Comparison of ENCODE assay signal across 15 mouse cellular contexts in genomic region chr8:13361865-13362264, GRCm38 (mm10). TPM values are rescaled to one million over a fixed set of nuclear protein-coding genes. Genes with fewer than 3 reads are reported as not detected.
DNase-seq lines count a peak whose midpoint lies in the region; ATAC-seq and TF ChIP-seq lines count a peak whose summit lies in the region.
"Had no signal": no experiment of that assay in that cellular context is flagged by ENCODE, and none has a peak within 500 bp of the region (broad histone marks: within the 10 kb centered on the region; RNA-seq: fewer than 3 reads in every experiment).

No protein-coding gene starts in this region.

- peaks cover 100% of the 10 kb centered on the region for H3K36me3 ChIP-seq in hindbrain, embryonic 10.5 days
- H3K36me3 ChIP-seq in hindbrain, embryonic 16.5 days (ENCODE audit: control insufficient read depth, insufficient read depth, low read length): peaks cover 46% of the 10 kb centered on the region
- H3K36me3 ChIP-seq in stomach, postnatal 0 days (ENCODE audit: control insufficient read depth, insufficient read depth, low read length): peaks cover 45% of the 10 kb centered on the region

- no peak for ATAC-seq in hindbrain, embryonic 16.5 days
- peak; percentile 42; the same call in 1 of the 2 replicates for ATAC-seq in common myeloid progenitor, adult 5-6 weeks (replicated peaks; ENCODE audit: low read depth, poor library complexity, severe bottlenecking)
- ATAC-seq in stomach, postnatal 0 days (ENCODE audit: low FRiP score, low TSS enrichment): 0 out of 2 replicates have a peak, but pooled peaks have one; percentile 21
- ATAC-seq: midbrain, embryonic 15.5 days had no signal

- 98% methylated on average over 6 of the region's 6 CpGs for WGBS in hindbrain, embryonic 10.5 days
- 96% methylated on average over 6 of the region's 6 CpGs for WGBS in hindbrain, embryonic 16.5 days
- WGBS in stomach, postnatal 0 days: 94% methylated on average over 6 of the region's 6 CpGs

- H3K4me2 ChIP-seq in hindbrain, embryonic 16.5 days (ENCODE audit: low read length): no peak overlapping the region
- no peak overlapping the region for H3K4me2 ChIP-seq in stomach, postnatal 0 days (replicated peaks; ENCODE audit: low read depth)
- H3K4me2 ChIP-seq: midbrain, embryonic 15.5 days; stomach, embryonic 15.5 days had no signal

- H3K9me3 ChIP-seq in hindbrain, embryonic 10.5 days: peaks cover 9% of the 10 kb centered on the region
- no peaks in the 10 kb centered on the region for H3K9me3 ChIP-seq in hindbrain, embryonic 16.5 days (ENCODE audit: control insufficient read depth, low read length)
- no peaks in the 10 kb centered on the region for H3K9me3 ChIP-seq in stomach, postnatal 0 days (ENCODE audit: control insufficient read depth, low read length)
- H3K9me3 ChIP-seq: midbrain, embryonic 15.5 days; stomach, embryonic 15.5 days had no signal

- no peak overlapping the region for H3K4me3 ChIP-seq in hindbrain, embryonic 10.5 days
- no peak overlapping the region for H3K4me3 ChIP-seq in hindbrain, embryonic 16.5 days (ENCODE audit: low read length)
- no peak overlapping the region for H3K4me3 ChIP-seq in stomach, postnatal 0 days (ENCODE audit: low read depth, low read length)
- H3K4me3 ChIP-seq: midbrain, embryonic 15.5 days; stomach, embryonic 15.5 days had no signal

- no peak overlapping the region for H3K9ac ChIP-seq in hindbrain, embryonic 16.5 days (ENCODE audit: low read depth, low read length)
- no peak overlapping the region for H3K9ac ChIP-seq in stomach, postnatal 0 days (ENCODE audit: low read length)
- H3K9ac ChIP-seq: midbrain, embryonic 15.5 days; stomach, embryonic 15.5 days had no signal

- no peak for TF ChIP-seq EP300 in stomach, postnatal 0 days (optimal IDR thresholded peaks at IDR 0.05)

- DNase-seq in hindbrain, embryonic 10.5 days (ENCODE audit: low spot score): peak; percentile 19
- DNase-seq in spleen, postnatal 4 days (ENCODE audit: low spot score in 2 of 2): peak; percentile 39 to 74
- DNase-seq in spleen, adult 18-20 months: no peak
- no peak for DNase-seq in stomach, postnatal 0 days (ENCODE audit: low spot score)
- DNase-seq in layer of hippocampus, postnatal 36 days: no peak
- DNase-seq in frontal cortex, postnatal 14 days (ENCODE audit: low spot score in 2 of 2): no peak
- DNase-seq: gastrocnemius, postnatal 36 days; kidney, postnatal 4 days had no signal

- peak; percentile 48; the same call in 1 of the 2 replicates for TF ChIP-seq CTCF in stomach, postnatal 0 days (IDR thresholded peaks at IDR 0.05; ENCODE audit: low read depth)

- no peaks in the 10 kb centered on the region for H3K27me3 ChIP-seq in hindbrain, embryonic 10.5 days (ENCODE audit: insufficient read depth, poor library complexity, severe bottlenecking)
- no peaks in the 10 kb centered on the region for H3K27me3 ChIP-seq in hindbrain, embryonic 16.5 days (replicated peaks; ENCODE audit: control insufficient read depth, insufficient read depth, low read length)
- H3K27me3 ChIP-seq in stomach, postnatal 0 days (ENCODE audit: control insufficient read depth, insufficient read depth, low read length): no peaks in the 10 kb centered on the region
- H3K27me3 ChIP-seq: midbrain, embryonic 15.5 days; stomach, embryonic 15.5 days had no signal

- no peaks in the 10 kb centered on the region for H3K4me1 ChIP-seq in hindbrain, embryonic 10.5 days (replicated peaks)
- H3K4me1 ChIP-seq in hindbrain, embryonic 16.5 days (ENCODE audit: control insufficient read depth, insufficient read depth, low read depth, low read length): no peaks in the 10 kb centered on the region
- no peaks in the 10 kb centered on the region for H3K4me1 ChIP-seq in stomach, postnatal 0 days (replicated peaks; ENCODE audit: control insufficient read depth, insufficient read depth)
- H3K4me1 ChIP-seq: midbrain, embryonic 15.5 days; stomach, embryonic 15.5 days had no signal

- H3K27ac ChIP-seq in hindbrain, embryonic 10.5 days: no peak overlapping the region
- no peak overlapping the region for H3K27ac ChIP-seq in hindbrain, embryonic 16.5 days (ENCODE audit: low read depth, low read length)
- H3K27ac ChIP-seq in stomach, postnatal 0 days (replicated peaks): no peak overlapping the region
- H3K27ac ChIP-seq: midbrain, embryonic 15.5 days; stomach, embryonic 15.5 days had no signal

RNA-seq across cellular contexts. Expression of gene Tfdp1, which starts 23.3 kb away (rescaled TPM):
- 162 and 186 TPM in 2 replicates for polyA plus RNA-seq in hindbrain, embryonic 10.5 days (2016; fragmentation: Nextera tagmentation; extraction: Ambion mirVana)
- polyA plus RNA-seq in hindbrain, embryonic 16.5 days (2015; fragmentation: Nextera tagmentation; extraction: Ambion mirVana): 85.8 and 91.6 TPM in 2 replicates
- 153 and 186 TPM in 2 replicates for total RNA-seq in common myeloid progenitor, adult 5-6 weeks (2017)
- polyA plus RNA-seq in stomach, postnatal 0 days (2015; fragmentation: Nextera tagmentation; extraction: Ambion mirVana): 65.8 and 69.3 TPM in 2 replicates
- 10 to 100 TPM; 65.6 to 82.5 TPM for total RNA-seq in layer of hippocampus, postnatal 36 days (2021)

RNA-seq across cellular contexts. Expression of gene Atp4b, which starts 34.8 kb away (rescaled TPM):
- 0.18 TPM in 1 of 2 replicates, not detected in the other for polyA plus RNA-seq in hindbrain, embryonic 10.5 days (2016; fragmentation: Nextera tagmentation; extraction: Ambion mirVana)
- polyA plus RNA-seq in hindbrain, embryonic 16.5 days (2015; fragmentation: Nextera tagmentation; extraction: Ambion mirVana): not detected in 2 replicates
- not detected in 2 replicates for total RNA-seq in common myeloid progenitor, adult 5-6 weeks (2017)
- 776 and 950 TPM in 2 replicates for polyA plus RNA-seq in stomach, postnatal 0 days (2015; fragmentation: Nextera tagmentation; extraction: Ambion mirVana)
- total RNA-seq in layer of hippocampus, postnatal 36 days (2021): not detected
- total RNA-seq: adrenal gland, postnatal 4 days; gastrocnemius, postnatal 36 days; hematopoietic stem cell, adult 5-6 weeks; liver, adult 2 months had no signal
- polyA plus RNA-seq: liver, adult 2 months; midbrain, embryonic 15.5 days had no signal

RNA-seq across cellular contexts. Expression of gene Grk1, which starts 43.0 kb away (rescaled TPM):
- 0.02 TPM in 1 of 2 replicates, not detected in the other for polyA plus RNA-seq in hindbrain, embryonic 10.5 days (2016; fragmentation: Nextera tagmentation; extraction: Ambion mirVana)
- polyA plus RNA-seq in hindbrain, embryonic 16.5 days (2015; fragmentation: Nextera tagmentation; extraction: Ambion mirVana): not detected in 2 replicates
- total RNA-seq in common myeloid progenitor, adult 5-6 weeks (2017): not detected in 2 replicates
- 0.02 TPM in 1 of 2 replicates, not detected in the other for polyA plus RNA-seq in stomach, postnatal 0 days (2015; fragmentation: Nextera tagmentation; extraction: Ambion mirVana)
- not detected for total RNA-seq in layer of hippocampus, postnatal 36 days (2021)
- total RNA-seq: hematopoietic stem cell, adult 5-6 weeks; liver, adult 2 months had no signal
- polyA plus RNA-seq: liver, adult 2 months; stomach, embryonic 15.5 days had no signal

Comparison
In these comparisons a context has a peak if more than half of its experiments do, and no peak if none do; other contexts are left out.
1. DNase-seq: peak in hindbrain, embryonic 10.5 days (single experiment) and spleen, postnatal 4 days (2 of 2); none in spleen, adult 18-20 months (0 of 2), stomach, postnatal 0 days (single experiment), layer of hippocampus, postnatal 36 days (0 of 2) and frontal cortex, postnatal 14 days (0 of 2).
2. RNA of gene Atp4b, which starts 34.8 kb away (polyA plus RNA-seq): 776 to 950 TPM in stomach, postnatal 0 days; 0.18 TPM in hindbrain, embryonic 10.5 days and not detected in hindbrain, embryonic 16.5 days; every median in the first group is over 100 times any median in the second.